Mouse (Mus musculus): Measurements from ENCODE around the gene Tdrd12.
"Not testable (repeated sequence)": the region's sequence is repeated elsewhere in the genome, so short reads cannot be mapped to it uniquely, and the experiment has no call there.

Gene Tdrd12

DNA sequence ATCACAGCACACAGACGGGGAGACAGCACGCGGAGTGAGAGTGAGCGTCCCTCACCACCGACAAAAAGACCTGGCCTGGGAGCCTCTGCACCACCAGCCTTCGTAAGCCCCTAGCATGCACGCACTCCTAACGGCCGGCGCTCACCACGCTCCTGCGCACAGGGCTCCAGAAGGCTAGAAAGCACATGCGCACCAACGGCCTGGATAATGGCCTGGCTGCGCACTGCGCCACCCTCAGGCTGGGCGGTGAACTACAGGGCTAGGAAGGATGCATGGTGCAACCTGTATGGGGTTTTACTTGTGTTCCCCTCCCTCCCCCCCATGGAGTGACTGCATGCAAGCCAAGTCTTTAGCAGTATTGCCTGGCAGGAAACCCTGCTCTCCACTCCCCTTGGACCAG lies at the start of gene Tdrd12:
Gene Tdrd12 (minus strand): TSS at position 184 of the 400 bp plus-strand sequence.
- DNase-seq (ENCODE audit: inconsistent age in 2 of 2, low spot score in 1 of 2), result no peak

DNA sequence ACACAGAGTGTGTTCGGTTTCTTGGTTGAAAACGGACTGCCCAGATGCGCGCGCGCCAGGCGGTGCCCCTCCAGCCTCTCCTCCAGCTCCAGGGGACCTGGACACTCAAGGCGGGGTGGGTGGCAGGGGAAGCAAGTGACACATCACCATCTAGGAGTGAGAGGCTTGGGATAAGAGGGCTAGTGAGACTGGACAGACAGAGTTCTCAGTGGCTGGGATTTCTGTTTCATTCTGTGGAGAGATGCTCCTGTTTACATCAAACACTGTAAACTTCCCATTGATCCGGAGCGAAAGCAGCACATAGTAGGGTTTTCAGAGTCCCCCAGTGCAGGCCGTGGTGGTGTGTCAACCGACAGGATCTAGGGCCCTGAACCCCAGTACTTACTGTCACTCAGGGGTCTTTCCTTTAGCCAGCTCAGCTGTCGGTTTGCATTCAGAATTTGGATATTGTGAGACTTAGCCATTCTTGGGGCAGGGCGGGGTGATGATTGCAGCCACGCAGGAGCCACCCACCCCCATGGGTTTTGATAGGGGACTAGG lies 49.4 kb upstream of the Tdrd12 start:
- DNase-seq (ENCODE audit: inconsistent age in 2 of 2, low spot score in 1 of 2), result peak; percentile 13 to 23

DNA sequence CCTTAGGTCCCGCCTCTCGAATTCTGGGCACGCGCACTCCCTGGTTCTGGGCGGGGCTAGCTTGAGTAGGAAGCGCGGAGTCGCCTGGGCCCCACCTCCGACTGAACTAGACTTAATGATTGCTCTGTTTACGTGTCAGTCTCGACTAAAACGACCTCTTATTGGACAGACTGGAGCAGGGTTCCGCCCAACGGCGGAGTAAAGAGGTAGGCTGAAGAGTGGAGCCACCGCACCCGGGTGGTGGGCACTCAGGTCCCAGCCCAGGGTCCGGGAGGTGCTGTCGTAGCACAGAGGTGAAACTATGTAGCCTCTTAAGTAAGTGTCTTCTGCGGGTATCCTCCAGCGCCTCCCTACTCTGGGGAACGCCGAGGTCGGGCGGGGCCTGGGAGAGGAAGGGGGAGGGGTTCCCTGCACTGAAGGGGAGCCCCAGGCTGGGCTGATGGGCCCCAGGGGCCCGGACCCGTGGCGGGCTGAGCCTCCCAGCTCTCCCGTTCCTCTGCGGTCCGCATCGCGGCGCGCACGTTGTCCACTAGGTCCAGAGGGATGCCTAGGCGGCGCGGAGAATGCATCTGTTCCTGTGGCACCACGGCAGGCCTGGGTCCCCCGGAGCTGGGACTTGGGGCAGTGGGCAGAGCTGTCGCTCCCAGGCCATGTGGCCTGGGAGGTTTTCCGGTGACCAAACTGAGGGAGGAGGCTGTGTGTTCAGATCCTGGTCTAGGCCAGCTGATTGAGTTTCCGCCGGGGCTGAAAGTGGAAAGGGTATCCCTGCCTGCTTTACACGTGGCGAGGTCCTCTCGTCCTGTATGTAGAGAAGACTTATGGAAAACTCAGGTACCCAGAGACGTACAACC lies 48.7 kb upstream of the Tdrd12 start, which contains the start of gene Ankrd27:
Gene Ankrd27 (plus strand): TSS at position 190 of the 851 bp plus-strand sequence.
- DNase-seq (ENCODE audit: inconsistent age in 2 of 2, low spot score in 1 of 2), result peak; percentile 96 to 99

DNA sequence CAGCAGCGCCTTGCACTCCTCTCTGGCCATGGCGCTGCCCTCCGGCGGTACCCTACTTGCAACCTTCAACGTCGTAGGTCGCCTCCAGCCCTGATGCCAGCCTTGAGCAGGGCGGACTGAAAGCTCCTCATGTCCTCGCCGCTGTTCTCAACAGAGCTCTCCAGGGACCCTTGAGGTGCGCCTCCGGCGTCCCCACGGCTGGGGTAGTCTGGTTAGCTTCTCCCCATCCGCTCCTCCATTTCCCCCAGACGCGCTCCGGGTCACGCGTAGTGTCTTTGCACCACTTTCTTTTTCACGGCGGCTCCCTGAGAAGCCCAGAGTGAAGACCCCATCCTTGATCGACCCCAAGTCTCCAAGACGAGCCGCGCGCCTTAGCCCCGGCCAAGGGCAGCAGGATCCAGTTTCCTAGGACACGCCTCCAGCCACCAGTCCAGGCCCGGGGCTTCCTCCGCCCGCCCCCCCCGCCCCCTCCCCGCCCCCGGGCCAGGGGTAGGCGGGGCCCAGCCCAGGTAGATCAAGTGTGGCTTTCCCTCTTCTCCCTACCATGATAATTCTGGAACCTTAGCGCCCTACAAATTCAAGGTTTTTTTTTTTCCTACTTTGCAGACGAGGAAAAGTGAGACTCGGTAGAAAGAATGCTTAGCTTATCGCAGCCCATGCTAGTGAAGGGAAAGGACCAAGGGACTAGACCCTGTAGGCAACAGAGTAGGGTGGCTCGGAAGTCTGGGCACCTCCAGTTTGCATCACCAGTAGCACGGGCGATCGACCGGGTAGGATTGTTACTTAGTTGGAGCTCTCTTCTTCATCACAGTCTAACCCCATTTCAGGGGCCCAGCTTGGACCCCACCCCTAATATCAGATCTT lies 47.9 kb upstream of the Tdrd12 start, which contains the start of gene Rgs9bp:
Gene Rgs9bp (minus strand): TSS at position 392 of the 864 bp plus-strand sequence.
- DNase-seq (ENCODE audit: inconsistent age in 2 of 2, low spot score in 1 of 2), result peak in 1 of 2 experiments; percentile 56

DNA sequence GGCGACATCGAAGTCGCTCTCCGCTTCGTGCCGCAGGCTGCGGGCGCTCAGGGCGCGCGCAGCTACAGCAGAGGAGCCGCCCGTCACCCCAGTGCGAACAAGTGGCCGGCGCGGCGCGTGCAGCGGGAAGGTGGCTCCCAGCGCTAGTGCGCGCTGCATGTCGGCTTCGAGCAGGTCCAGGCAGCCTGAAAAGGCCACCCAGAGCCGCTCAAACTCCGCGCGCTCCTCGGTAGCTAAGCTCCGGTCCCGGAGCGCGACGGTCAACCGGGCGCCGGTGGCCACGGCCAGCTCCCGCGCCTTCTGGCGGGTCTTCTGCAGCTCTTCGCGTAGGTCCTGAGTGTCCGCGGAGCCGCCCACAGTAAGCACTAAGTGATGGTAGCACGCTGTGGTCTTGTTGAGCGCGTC lies 47.2 kb upstream of the Tdrd12 start:
- peak; percentile 36 to 81 for DNase-seq (ENCODE audit: inconsistent age in 2 of 2, low spot score in 1 of 2)

DNA sequence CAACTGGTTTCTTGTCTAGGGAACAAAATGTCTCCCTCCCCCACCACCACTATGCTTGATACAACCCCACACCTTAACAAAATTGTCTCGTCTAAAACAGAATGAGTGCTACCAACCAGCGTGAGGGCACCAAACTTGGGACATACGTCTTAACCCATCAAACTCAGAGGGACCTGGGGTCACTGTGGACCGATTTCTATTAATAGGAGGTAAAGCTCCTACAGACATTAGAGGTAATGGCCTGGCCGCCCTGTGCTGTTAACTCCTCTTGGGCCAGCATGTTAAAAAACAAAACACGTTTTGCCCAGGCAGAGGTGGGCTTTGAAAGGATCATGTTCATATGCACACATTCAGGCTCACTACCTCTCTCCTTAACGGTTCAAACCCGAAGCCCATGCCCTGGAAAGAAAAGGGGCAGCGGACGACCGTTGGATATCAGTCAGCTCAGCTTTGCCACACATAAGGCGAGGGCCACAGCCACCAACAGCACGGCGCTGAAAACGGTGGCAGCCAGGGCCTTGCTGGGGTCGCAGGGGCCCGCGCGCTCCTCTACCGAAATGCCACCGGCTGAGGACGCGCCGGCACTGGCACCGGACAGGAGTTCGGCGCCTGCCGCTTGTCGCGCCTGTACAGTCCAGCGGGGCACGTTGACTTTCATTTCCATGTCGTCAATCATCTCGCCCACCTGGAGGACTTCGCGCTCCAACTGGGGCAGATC lies 46.7 kb upstream of the Tdrd12 start:
- no peak for DNase-seq (ENCODE audit: inconsistent age in 2 of 2, low spot score in 1 of 2)

DNA sequence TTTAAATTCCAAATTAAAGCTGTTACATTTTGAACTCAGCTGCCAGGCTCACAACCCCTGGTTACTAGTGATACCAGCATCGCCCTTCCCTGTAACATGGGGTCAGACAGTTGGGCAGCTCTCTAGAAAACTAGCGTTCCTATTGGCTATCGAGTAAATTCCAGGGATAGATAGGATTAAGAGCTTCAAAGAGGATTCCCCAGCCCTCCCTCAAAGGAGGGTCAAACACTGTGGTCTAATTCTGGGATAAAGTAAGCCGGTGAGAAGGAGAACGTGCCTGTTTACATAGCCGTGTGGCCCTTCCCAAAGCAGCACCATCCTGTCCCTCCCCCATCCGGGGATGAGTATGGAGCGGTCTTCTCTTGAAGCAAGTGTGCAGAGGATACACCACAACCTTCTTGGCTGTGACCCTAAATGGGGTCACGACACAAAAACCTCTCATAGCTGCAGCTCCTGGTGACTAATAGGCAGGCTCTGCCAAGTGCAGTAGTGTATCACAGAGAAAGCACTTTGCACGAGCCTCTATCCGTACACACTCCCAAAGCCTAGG lies 46.0 kb upstream of the Tdrd12 start:
- DNase-seq (ENCODE audit: inconsistent age in 2 of 2, low spot score in 1 of 2), result no peak

DNA sequence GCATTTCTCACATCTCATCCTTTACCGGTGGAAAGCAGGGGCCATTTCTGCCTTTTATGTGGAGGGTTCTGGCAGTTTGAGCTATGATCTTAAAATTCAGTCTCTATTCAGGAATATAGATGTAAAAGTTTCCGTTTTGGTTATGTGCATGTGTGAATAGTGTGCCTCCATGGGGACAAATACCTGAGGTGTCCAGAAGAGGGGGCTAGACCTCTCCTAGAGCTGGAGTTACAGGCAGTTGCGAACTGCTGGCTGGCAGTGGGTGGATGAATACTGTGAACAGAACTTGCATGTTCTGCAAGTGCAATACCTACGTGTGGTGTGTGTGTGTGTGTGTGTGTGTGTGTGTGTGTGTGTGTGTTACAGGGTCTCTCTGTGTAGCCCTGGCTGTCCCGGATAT lies 45.2 kb upstream of the Tdrd12 start:
- no peak for DNase-seq (ENCODE audit: inconsistent age in 2 of 2, low spot score in 1 of 2)

DNA sequence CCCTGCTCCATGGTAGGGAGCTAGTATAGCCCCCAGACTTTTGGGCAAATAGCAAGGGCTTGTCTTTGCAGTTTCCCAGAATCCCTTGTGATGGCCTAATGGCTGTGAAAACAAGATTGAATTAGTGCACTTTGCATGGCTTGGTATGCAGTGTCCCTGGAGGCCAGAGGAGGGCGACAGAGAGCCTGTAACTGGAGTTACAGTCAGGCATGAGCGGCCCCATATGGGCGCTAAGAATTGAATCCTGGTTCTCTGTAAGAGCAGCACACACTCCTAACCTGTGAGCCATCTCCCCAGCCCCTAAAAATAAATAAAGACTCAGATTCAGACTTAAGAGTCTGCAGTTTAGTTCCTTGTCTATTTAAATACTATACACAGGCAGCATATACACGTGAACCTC lies 42.3 kb upstream of the Tdrd12 start:
- DNase-seq (ENCODE audit: inconsistent age in 2 of 2, low spot score in 1 of 2), result peak; percentile 21 to 72

DNA sequence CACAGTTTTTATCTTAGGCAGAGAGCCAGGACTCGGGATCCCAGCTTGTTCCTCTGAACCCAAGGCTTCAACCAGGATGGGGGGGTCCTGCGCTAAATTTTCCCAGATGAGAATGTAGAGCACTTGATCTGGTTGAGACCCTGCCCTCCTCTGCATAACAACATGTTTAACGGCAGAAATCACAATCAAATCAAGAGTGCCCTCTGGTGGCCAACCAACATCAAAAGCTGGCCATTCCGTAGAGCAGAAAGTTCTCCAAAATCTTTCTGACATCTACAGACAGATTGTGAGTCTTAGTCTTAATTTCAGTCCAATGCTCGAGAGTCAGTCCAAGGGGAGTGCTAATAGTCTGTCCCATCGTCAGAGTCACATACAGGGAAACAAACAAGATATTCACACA lies 33.3 kb upstream of the Tdrd12 start:
- DNase-seq (ENCODE audit: inconsistent age in 2 of 2, low spot score in 1 of 2), result peak in 1 of 2 experiments; percentile 50

DNA sequence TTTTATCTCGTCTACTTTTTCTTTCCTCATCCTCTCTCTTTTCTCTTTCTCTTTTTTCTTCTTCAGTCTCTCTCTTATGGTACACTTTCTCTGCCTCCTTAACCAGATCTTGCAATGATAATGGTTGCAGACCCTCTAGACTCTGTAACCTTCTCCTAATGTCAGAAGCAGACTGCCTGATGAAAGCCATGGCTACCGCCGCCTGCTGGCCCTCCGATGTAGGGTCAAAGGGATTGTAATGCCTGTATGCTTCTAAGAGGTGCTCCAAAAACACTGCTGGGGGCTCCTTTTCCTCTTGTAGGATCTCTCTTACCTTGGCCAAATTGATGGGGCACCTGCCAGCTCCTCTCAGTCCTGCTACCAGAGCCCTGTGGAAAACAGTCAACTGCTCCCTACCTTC lies 32.2 kb upstream of the Tdrd12 start:
- DNase-seq (ENCODE audit: inconsistent age in 2 of 2, low spot score in 1 of 2), result not testable (repeated sequence)

DNA sequence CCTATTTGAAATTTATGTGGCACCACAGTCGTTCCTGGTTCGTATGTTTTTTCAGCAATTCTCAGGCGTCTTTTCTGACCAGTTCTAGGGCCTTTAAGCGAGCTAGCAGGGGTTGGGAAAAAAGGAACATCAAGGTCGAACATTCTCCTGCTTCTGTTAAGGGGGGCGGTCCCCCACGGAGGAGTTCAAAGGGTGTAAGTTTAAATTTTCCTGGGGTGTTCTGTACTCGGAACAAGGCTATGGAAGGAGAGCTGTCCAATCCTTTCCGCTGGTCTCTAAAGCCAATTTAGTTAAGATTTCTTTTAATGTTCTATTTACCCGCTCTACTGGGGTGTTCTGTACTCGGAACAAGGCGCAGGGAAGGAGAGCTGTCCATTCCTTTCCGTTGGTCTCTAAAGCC lies 28.4 kb upstream of the Tdrd12 start:
- peak in 1 of 2 experiments; percentile 41 for DNase-seq (ENCODE audit: inconsistent age in 2 of 2, low spot score in 1 of 2)

DNA sequence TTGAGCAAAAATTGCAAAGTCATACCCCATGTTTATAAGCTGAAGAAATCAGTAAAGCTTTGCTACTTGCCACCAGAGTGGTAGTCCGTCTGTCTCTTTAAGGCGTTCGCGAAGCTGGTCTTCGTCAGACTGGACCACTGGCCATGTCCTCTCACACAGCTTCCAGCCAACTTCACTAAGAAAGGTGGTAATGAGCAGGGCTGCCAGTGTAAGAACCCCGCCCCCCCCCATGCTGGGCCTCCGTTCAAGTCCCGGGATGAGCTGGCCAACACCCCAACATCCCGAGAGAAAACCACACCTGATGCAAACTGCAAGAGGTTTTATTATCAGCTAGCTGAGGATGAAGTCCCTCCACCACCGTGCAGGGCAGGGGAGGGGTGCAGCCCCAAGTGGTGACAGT lies 27.3 kb upstream of the Tdrd12 start:
- not testable (repeated sequence) for DNase-seq (ENCODE audit: inconsistent age in 2 of 2, low spot score in 1 of 2)

DNA sequence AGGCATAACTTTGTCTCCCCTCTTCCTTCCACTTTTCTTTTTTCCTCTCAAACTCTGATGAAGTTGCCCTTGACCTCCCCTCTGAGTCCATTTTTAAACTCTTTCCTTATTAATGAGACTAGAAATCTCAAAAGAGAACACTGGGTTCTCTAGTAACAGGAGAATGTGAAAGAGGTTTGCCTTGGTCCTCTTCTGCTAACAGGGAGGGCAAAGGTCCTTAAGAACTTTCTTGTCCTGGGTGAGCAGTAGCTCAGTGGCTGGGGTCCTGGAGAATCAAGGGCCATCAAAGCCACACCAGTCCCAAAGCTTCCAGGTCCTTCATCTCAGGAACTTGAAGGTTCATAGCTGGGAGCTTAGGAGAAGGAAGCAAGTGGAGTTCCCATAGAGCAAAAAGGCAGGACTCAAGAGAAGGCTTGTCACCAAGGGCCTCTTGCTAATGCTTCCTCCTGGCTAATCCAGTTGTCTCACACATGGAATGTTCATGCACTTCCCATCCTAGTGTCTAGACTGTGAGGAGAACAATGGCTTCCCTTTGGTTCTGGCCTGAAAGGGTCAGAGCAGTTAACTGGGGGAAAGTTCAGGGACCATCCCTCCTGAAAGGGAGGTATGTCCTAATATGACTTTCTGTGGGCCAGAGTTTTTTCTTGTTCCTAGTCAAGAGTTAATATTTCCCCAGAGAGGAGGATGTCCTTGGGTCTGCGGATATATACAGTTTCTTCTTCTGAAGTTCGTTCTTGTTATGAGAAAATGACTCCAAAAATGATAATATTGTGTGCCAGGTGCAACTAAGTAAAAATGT lies 26.7 kb upstream of the Tdrd12 start:
- DNase-seq (ENCODE audit: inconsistent age in 2 of 2, low spot score in 1 of 2), result no peak

DNA sequence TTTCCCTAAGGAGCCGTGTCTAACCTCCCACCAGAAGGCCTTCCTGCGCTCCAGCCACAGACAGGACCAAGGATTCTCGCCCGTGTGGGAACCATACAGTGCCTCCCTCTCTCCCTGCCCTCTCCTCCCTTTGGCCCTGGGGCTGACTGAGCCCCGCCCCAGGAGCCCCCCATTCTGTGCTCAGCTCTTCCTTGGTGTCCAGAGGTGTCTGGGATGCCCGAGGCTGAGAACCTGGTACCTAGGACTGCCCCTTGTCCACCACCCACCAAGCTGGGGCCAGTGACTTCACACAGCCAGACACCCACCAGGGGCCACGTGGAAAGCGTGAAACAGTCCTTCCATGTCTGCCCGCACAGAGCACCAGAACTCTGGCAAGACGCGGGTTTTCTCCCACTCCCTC lies 25.5 kb upstream of the Tdrd12 start:
- no peak for DNase-seq (ENCODE audit: inconsistent age in 2 of 2, low spot score in 1 of 2)

DNA sequence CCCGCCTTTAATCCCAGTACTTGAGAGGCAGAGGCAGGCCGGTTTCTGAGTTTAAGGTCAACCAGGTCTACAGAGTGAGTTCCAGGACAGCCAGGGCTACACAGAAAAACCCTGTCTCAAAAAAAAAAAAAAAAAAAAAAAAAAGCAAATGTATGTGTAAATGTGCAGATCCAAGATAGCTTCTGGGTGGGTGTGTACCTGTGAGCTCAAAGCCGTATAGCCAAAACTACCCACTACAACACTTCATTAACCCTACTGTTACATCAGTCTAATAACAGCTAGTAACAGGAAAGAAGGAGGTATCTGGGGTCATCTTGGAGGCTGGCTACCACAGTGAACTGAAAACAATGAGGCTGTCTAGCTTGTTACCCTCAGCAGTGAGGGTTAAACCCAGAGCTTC lies 22.3 kb upstream of the Tdrd12 start:
- DNase-seq (ENCODE audit: inconsistent age in 2 of 2, low spot score in 1 of 2), result no peak

DNA sequence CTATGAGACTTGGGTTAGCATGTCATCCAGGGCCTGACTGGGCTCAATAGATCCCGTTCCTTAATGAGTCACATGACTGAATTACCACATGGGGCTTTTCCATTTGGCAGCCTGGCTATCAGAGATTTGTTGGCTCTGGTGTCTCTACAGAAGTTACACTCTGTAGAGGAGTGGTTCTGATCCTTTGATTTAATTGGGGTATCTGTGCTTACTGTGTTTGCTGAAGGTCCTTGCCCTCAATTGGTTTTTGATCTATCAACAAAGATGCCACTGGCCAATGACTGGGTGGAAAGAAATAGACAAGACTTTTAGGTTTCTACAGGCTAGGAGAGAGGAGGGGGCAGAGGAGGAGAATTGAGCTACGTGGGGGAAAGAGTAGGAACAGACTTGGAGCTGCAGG lies 21.1 kb upstream of the Tdrd12 start:
- DNase-seq (ENCODE audit: inconsistent age in 2 of 2, low spot score in 1 of 2), result no peak

DNA sequence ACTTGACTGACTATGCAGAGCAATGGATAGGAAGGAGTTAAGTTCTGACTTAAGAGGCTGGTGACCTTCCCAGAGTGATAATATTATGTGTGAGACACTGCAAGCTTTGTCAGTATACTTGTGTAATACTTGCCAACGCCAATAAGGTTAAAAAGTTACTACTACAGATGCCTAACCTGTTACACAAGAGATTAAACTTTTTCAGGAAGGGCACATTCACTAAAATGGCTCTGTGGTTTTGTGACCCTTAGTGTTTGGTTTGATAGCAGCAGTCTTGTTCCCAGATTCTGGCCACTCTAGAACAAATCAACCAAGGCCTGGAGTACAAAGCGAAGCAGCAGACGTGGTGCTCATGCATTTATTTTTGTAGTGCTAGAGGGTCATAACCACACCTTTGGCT lies 20.0 kb upstream of the Tdrd12 start:
- no peak for DNase-seq (ENCODE audit: inconsistent age in 2 of 2, low spot score in 1 of 2)

DNA sequence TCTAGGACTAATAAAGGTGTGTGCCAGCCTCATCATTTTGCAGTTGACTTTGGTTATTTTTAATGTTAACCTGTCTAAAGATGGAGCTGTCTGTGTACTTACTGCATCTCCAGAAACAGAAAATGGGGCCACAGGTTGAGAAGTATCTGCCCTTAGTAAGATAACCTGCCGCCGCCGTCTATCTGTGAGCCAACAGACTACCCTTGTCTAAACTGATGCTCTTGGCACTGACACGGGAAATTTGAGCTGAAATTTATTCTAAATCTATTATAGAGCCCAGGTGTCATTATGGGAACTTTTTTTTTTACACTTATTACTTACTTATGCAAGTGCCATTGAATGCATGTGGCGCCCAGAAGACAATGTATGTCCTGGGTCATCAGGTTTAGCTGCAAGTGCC lies 19.4 kb upstream of the Tdrd12 start:
- no peak for DNase-seq (ENCODE audit: inconsistent age in 2 of 2, low spot score in 1 of 2)

DNA sequence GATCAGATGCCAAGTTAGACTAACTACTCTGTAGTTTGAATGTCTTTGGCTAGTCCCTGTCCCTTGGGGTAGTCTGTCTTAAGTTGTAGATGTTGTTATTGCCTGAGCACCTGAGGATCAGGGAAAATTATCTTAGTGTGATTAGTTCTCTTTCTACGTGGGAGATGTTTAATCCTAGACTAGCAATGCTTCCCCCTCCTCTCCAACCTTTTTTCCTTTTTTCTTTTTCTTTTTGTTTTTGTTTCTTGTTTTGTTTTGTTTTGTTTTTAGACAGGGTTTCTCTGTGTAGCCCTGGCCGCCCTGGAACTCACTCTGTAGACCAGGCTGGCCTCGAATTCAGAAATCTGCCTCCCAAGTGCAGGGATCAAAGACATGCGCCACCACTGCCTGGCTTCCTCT lies 18.7 kb upstream of the Tdrd12 start, which contains the start of gene Nudt19:
Gene Nudt19 (minus strand): TSS at position 100 of the 399 bp plus-strand sequence.
- DNase-seq (ENCODE audit: inconsistent age in 2 of 2, low spot score in 1 of 2), result no peak
